Mouse (Mus musculus) stomach, postnatal 0 days (tissue): ENCODE measurements around the gene Abl2.

Experiments used
- CTCF ChIP-seq: IDR thresholded peaks from 2 replicates; pipeline ENCODE4 v1.5.1; 2016; ENCODE audit warnings: antibody characterized with exemption, low read depth, mild to moderate bottlenecking, moderate library complexity
- EP300 ChIP-seq: optimal IDR thresholded peaks from 2 replicates; pipeline ENCODE3; 2016; ENCODE audit warnings: antibody characterized with exemption

DNA sequence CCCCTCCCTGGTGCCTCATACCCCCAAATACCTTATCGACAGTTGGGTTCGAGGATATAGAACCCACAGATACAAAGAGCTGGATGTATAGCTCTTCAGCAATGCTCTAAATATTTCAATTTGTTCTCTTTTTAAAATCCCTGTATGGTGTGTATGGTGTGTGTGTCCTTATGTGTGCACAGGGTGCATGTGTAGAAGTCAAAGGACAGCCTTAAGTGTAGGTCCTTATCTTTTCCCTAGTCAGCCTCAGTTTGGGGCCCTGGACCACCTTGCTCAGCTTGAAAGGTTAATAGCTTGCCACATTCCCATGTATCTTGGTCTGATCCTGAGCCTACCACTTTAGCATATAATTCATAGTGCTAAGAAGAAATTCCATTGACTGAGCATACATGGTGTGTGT lies 49.9 kb downstream of the Abl2 start:
- no peak for TF ChIP-seq CTCF
- no peak for TF ChIP-seq EP300
